Mouse (Mus musculus) common myeloid progenitor, adult 5-6 weeks (primary cell): Measurements from ENCODE around the gene Tnfrsf17. TPM values are rescaled to one million over a fixed set of nuclear protein-coding genes. Genes with fewer than 3 reads are reported as not detected.
"Not testable (repeated sequence)": the region's sequence is repeated elsewhere in the genome, so short reads cannot be mapped to it uniquely, and the experiment has no call there.

Source experiments
- ATAC-seq: replicated peaks from 2 replicates; pipeline ENCODE4 v1.8.0; 2016; ENCODE audit warnings: low read depth, mild to moderate bottlenecking, moderate TSS enrichment, inconsistent platforms; ENCODE audit not compliant: poor library complexity, severe bottlenecking
- total RNA-seq: library from RNA; stranded (forward); fragments of 200-1000, 187-1606 nt; gene quantifications from 2 replicates; pipeline ENCODE4 v1.2.3, GENCODE M21; 2017

Tnfrsf17 gene
- total RNA-seq, 1 experiment from 2014 or later: not detected

DNA sequence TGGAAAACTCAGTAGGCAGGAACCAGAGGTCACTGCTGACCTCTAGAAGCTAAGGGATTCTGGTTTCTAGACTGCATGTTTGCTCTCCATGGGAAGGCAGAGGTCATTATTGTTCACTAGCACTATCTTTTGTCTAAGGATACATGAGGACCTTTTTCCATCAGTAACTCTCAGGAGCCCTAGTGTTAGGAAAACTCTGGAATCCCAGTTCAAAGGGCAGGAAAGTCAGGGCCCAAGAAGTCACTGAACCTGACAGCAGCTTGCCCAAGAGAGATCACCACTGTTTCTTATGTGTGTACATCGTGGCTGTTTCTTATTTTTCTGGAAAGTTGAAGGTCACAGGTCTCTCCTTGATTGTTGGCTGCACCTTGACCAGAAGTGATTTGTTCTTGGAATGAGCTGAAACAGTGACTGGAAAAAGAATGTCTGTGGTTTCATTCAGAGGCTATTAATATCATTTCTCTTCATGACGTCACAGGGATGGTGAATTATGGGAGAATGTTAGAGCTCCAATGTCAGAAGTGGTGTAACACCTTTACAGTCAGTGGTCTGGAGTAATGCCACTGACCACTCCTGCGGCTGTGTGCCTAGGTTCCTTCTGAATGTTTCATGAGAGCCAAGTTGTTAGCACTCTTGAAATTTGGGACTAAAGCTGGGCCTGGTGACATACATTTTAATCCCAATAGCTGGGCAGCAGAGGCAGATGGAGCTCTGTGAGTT lies 16.6 kb downstream of the Tnfrsf17 start:
- no peak for ATAC-seq

DNA sequence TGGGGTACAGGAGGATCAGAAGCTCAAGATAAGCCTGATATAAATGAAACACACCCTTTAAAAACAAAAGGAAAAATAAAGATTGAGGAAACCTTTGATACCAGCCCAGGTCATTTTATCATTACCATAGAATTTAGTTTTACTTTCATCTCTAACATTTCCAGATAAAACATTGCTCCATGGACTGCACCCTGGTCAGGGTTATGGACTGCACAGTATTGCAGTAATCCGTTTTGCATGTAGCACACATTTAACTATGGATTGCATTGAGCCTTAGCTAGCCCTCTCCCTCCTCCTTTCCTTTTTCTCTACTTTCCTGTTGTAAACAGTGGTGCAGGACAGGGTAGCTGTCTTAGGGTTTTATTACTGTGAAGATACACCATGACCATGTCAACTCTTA lies 17.4 kb downstream of the Tnfrsf17 start:
- no peak for ATAC-seq

DNA sequence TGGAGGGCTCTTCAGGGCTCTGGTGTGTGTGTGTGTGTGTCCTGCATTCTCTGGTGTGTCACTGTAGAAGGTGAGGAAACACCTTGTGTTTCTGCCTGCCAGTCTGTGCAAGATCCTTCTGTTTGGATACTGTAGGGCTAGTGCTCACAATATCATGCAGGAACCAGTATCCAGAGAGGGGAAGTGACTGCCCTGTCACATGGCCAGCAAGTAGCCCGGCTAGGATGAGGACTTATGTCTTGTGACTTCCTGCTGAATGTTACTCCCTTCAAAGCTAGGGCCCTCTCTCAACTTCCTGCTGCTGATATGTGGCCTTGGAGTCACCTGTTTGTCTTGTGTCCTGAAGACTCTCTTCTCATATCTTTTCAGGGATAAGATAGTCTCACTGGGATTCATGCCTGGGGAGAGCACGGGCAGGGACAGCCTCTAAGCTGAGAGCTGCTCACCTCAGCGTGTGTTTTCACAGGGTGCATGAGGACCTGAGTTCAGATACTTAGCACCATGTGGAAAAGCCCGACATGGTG lies 29.7 kb downstream of the Tnfrsf17 start:
- peak; percentile 88 for ATAC-seq

DNA sequence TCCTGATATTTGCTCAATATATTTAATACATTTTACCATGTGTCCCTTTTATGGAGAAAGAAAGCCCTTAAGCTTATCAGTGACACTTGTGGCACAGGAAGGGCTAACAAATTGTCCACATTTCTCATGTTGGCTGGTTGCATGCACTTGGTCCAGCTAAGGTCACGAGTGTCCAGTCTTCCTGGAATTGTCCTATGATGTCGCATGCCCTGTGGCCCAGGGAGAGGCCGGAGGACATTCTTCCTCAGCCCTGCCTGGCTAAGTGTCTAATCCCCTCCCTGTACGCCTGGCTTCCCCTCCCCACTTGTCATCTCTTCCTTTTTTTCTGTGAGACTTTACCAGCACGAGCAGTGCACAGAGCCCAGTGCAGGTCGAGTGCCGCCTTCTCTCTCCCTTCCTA lies 38.3 kb downstream of the Tnfrsf17 start:
- no peak for ATAC-seq

DNA sequence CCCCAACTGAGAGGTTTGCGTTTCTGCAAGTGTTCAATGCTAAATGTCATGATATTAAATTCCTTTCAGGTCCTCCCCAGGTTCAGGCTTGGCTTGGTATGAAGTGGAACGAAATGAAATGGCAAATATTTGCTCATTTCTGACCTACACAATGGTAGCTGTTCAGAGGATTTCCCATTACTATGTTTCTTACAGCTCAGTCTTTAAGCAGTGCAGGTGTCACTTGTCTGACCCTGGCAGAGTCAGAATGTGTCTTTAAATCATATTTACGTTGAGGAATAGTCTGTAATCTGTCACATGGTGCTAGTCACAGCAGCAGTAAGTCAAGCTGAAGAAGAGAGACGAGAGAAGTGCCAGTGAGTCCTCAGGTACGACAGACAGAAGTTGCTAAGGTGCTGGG lies 45.6 kb downstream of the Tnfrsf17 start:
- ATAC-seq: no peak

DNA sequence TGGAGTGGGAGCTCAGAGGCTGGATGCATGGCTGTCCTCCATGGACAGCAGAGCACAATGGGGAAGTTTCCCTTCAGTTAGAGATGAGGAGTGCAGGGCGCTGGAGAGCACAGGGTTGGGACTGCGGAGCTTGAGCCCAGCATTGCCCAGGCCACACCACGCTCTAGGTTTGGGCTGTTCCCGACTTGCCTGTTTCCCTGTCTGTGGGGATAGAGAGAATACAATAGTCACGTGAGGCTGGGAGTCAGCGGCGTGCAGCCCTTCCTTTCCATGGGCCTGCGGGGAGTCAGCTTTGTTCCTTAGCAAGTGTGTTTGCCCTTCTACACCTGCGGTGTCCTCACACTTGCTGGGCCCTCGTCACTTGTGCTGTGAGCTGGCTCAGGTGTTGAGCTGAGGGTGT lies 46.3 kb downstream of the Tnfrsf17 start:
- no peak for ATAC-seq

DNA sequence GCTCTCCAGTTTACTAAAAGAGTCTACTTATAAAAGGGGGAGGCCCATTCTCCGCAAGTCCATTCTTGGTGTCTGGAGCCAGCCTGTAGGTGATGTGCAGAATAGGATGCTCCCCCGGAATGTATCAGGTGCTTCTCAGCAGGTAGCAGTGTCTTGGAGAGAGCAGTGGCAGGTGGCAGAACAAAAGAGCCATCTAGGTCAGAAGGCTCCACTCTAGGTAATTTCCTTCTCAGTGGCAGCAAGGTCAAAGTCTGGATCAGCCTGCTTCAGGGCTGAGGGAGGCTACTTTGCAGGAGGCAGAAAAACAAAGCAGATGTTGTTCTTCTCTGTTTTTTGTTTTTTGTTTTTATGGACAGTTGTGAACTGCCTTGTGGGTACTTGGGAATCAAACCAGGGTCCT lies 47.0 kb downstream of the Tnfrsf17 start:
- not testable (repeated sequence) for ATAC-seq

DNA sequence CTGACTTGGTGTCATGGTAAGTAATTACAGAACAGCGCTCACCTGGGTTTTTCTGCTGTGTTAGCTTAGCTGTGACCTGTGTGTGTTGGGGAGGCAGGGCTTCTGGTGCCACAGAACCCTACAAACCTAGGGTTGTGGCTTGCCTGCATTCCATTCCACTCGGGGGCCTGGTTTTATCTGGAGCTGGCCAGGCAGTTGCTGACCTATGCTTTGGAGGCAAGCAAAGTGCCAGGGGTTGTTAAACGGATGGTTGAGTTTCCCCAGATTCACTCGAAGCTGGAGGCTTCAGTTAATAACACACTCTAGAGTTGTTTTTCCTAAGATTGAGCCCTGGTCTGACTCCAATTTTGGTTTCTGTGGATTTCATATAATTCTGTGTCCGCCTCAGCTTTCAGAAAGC lies 52.0 kb downstream of the Tnfrsf17 start:
- no peak for ATAC-seq

DNA sequence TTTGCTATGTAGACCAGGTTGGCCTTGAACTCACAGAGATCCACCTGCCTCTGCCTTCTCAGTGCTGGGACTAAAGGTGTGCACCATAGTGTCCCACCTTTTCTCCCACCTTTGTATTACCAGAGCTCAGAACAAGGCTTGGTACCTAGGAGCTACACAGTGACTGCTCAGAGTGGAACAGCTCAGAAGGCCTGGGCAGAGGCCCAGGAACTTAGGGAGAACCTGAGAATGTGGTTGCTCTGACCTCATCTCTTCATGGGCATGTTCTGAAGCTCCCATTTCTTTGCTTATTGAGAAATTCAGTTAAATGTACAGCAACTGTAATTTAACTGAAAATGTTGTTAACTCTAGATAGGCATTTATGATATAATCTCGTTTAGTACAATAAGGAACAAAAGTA lies 53.2 kb downstream of the Tnfrsf17 start:
- ATAC-seq: no peak

DNA sequence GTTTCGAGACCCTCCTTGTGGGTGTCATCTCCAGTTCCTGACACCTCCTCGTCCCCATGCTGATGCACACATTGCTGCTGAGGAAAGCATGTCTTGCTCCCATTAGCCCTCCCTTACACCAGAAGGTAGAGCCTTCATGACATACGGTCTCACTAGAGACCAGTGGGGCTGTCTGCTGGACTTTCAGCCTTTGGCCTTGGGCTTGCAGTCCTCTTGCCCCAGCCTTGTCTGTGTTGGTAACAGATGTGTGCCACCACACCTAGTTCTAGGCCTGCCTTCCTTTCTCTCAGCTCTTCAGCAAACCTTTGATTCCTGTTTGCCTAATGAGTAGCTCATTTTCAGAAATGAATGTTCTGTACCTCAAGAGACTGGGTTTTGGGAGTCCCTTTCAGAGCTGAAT lies 54.8 kb downstream of the Tnfrsf17 start:
- no peak for ATAC-seq

DNA sequence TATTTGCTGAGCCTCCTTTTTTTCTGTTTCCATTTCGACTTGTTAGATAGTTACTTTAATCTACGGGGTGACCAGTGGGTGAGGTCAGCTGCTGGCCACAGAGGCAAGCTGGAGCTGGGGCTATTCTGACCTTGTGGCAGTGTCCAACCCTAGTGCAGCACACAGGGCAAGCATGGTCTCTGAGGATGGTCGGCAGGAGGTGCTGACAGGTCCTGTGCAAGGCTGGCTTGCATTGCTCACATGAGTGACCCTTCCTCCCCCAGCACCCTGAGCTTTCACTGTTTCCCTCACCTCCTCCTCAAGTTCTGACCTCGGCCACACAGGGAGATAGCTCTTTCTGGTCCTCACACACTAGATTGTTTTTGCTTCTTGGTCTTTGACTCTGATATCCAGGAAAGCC lies 55.5 kb downstream of the Tnfrsf17 start:
- ATAC-seq: no peak

DNA sequence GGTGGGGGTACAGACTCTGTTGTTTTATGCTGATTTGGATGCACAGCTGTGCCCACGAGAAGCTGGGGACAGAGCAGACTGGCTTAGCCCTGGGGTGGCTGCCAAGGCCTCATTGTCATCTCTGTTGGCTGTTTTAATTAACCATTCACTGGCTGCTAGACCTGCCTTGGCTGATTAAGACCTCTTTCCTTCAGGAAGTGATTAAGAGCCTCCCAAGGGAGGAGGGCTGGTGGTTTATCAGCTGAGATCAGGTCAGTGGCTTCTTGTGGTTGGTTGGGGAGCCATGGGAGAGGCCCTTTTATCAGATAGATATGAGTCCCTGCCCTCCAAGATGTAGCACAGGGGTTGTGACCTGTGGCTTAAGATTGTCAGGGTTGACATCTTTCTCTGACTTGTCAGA lies 56.0 kb downstream of the Tnfrsf17 start:
- peak; percentile 51 for ATAC-seq

Other genes starting within 250 kb of the Tnfrsf17 start
- gene Litaf, start 247.7 kb upstream of the Tnfrsf17 start, total RNA-seq: 18.4 and 22.3 TPM in 2 replicates
- gene Txndc11, start 179.2 kb upstream of the Tnfrsf17 start, total RNA-seq: 16.2 and 29.3 TPM in 2 replicates
- gene Zc3h7a, start 137.4 kb upstream of the Tnfrsf17 start, total RNA-seq: 218 and 256 TPM in 2 replicates
- gene Rsl1d1, start 110.5 kb upstream of the Tnfrsf17 start, total RNA-seq: 369 and 447 TPM in 2 replicates
- gene Gspt1, start 59.5 kb upstream of the Tnfrsf17 start, total RNA-seq: 201 and 211 TPM in 2 replicates
- gene Snx29, start 9.1 kb downstream of the Tnfrsf17 start, total RNA-seq: 11.8 and 16.1 TPM in 2 replicates